Mouse (Mus musculus): ENCODE measurements around the gene Adam12. TPM values are rescaled to one million over a fixed set of nuclear protein-coding genes. Genes with fewer than 3 reads are reported as not detected.

Gene Adam12
- polyA plus RNA-seq, 2 experiments, result 17.0 to 18.1 TPM

DNA sequence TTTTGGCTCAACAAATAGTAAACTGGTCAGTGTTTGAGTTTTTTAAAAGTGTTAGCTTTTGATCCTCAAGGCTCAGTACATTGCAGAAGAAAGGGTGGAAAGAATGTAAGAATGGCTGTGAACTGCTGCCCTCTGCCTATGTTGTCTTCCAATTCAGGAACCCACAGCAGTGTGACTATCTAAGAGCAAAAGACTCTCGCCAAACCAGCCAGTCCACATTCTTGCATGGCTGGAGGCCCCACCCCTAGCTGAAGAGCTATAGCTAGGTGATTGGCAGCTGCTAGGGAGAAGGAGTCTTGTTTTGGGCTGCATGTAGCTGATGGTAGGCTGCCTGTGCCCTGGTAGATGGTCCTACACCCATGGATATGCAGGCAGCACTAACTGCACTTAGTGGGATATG is 384.8 kb downstream of the Adam12 start:
- ATAC-seq (ENCODE audit: low FRiP score, low read depth) (no peak), DNase-seq (ENCODE audit: low spot score) (no peak)
- no peak overlapping the region for H3K9ac ChIP-seq (ENCODE audit: low read depth, low read length, severe bottlenecking)
- H3K4me1 ChIP-seq (ENCODE audit: control insufficient read depth, insufficient read depth, low read length), result no peaks in the 10 kb centered on the region
- H3K27ac ChIP-seq (replicated peaks; ENCODE audit: low read depth, low read length), result no peak overlapping the region
- no peak overlapping the region for H3K4me2 ChIP-seq (replicated peaks; ENCODE audit: low read depth, low read length, severe bottlenecking)
- TF ChIP-seq POLR2A (IDR thresholded peaks at IDR 0.05; ENCODE audit: borderline replicate concordance, extremely low read depth, insufficient read depth, insufficient read length), result no peak
- no peak overlapping the region for H3K4me3 ChIP-seq (replicated peaks; ENCODE audit: low read length)
- H3K9me3 ChIP-seq (ENCODE audit: control insufficient read depth, low read length), result no peaks in the 10 kb centered on the region
- 31% methylated on average over 1 of the region's 1 CpGs for WGBS
- no peaks in the 10 kb centered on the region for H3K36me3 ChIP-seq (ENCODE audit: control insufficient read depth, insufficient read depth, low read length)
- no peaks in the 10 kb centered on the region for H3K27me3 ChIP-seq (ENCODE audit: control insufficient read depth, insufficient read depth, low read length)

DNA sequence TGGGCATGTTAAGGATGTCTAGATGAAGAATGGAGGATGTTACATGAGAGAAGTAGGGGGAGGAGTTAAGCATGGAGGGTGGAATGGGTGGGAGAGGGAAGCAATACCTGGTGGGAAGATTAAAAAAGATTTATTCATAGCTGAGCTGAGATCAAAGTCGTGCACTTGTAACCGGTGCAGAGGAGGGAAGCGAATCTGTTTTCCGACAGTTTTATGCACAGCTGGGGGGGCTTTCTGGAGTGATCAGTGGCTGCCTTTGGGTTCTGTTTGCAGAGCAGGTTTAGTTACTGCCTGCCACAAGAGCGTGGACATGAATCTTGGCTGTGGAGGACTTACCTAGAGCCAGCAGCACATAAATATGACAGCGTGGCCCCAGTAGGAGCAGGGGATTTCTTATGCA is 389.9 kb downstream of the Adam12 start:
- H3K9ac ChIP-seq (ENCODE audit: low read depth, low read length, severe bottlenecking), result no peak overlapping the region
- no peaks in the 10 kb centered on the region for H3K4me1 ChIP-seq (ENCODE audit: control insufficient read depth, insufficient read depth, low read length)
- ATAC-seq (ENCODE audit: low FRiP score, low read depth) (no peak), DNase-seq (ENCODE audit: low spot score) (no peak)
- no peaks in the 10 kb centered on the region for H3K9me3 ChIP-seq (ENCODE audit: control insufficient read depth, low read length)
- no peak overlapping the region for H3K4me2 ChIP-seq (replicated peaks; ENCODE audit: low read depth, low read length, severe bottlenecking)
- no peaks in the 10 kb centered on the region for H3K36me3 ChIP-seq (ENCODE audit: control insufficient read depth, insufficient read depth, low read length)
- no peak overlapping the region for H3K27ac ChIP-seq (replicated peaks; ENCODE audit: low read depth, low read length)
- H3K4me3 ChIP-seq (replicated peaks; ENCODE audit: low read length), result no peak overlapping the region
- no peak for TF ChIP-seq POLR2A (IDR thresholded peaks at IDR 0.05; ENCODE audit: borderline replicate concordance, extremely low read depth, insufficient read depth, insufficient read length)
- no peaks in the 10 kb centered on the region for H3K27me3 ChIP-seq (ENCODE audit: control insufficient read depth, insufficient read depth, low read length)
- 26% methylated on average over 6 of the region's 6 CpGs for WGBS

GRCm38 (mm10) chr7:133839546-133839945 is 392.4 kb downstream of the Adam12 start:
- Histone ChIP-seq H3K27ac (replicated peaks; ENCODE audit: low read depth, low read length) (no peak overlapping the region), H3K27me3 (ENCODE audit: control insufficient read depth, insufficient read depth, low read length) (no peaks in the 10 kb centered on the region), H3K4me1 (ENCODE audit: control insufficient read depth, insufficient read depth, low read length) (no peaks in the 10 kb centered on the region), H3K4me2 (replicated peaks; ENCODE audit: low read depth, low read length, severe bottlenecking) (no peak overlapping the region), H3K9me3 (ENCODE audit: control insufficient read depth, low read length) (no peaks in the 10 kb centered on the region), H3K4me3 (replicated peaks; ENCODE audit: low read length) (no peak overlapping the region), H3K9ac (ENCODE audit: low read depth, low read length, severe bottlenecking) (no peak overlapping the region), H3K36me3 (ENCODE audit: control insufficient read depth, insufficient read depth, low read length) (no peaks in the 10 kb centered on the region)
- no peak for ATAC-seq (ENCODE audit: low FRiP score, low read depth)
- TF ChIP-seq POLR2A (IDR thresholded peaks at IDR 0.05; ENCODE audit: borderline replicate concordance, extremely low read depth, insufficient read depth, insufficient read length), result no peak
- 61% methylated on average over 4 of the region's 4 CpGs for WGBS
- DNase-seq (ENCODE audit: low spot score), result no peak

Small RNA genes lying within 50 kb of the gene (microRNA-seq; reads per million reads assigned to microRNA genes)
- gene Gm23631, result not detected

Other genes starting within 250 kb of the Adam12 start
- 0.76 and 1.1 TPM in 2 replicates for gene D7Ertd443e, start 153.5 kb upstream of the Adam12 start, polyA plus RNA-seq (2012; rRNA removed)
- gene D7Ertd443e, start 153.5 kb upstream of the Adam12 start, polyA plus RNA-seq (2014; fragmentation: Nextera tagmentation; extraction: Ambion mirVana), result 1.2 and 1.3 TPM in 2 replicates

Data from limb, embryonic 14.5 days (tissue).